Mouse (Mus musculus): Measurements from ENCODE around the gene Rfc1.
A peak's percentile ranks its signal among the peaks of the same experiment; 100 is the strongest.
"Not testable (repeated sequence)": the region's sequence is repeated elsewhere in the genome, so short reads cannot be mapped to it uniquely, and the experiment has no call there.

The Rfc1 gene

GRCm38 (mm10) chr5:65298167-65298950, 37.1 kb downstream of the Rfc1 start:
- no peak for DNase-seq

- no peak for DNase-seq
Measured at GRCm38 (mm10) chr5:65294270-65294669, 41.2 kb downstream of the Rfc1 start.

- no peak for DNase-seq
Measured at GRCm38 (mm10) chr5:65293627-65294026, 41.8 kb downstream of the Rfc1 start.

- not testable (repeated sequence) for DNase-seq
Measured at GRCm38 (mm10) chr5:65289009-65289408, 46.5 kb downstream of the Rfc1 start.

- no peak for DNase-seq
Measured at GRCm38 (mm10) chr5:65287751-65288701, 47.4 kb downstream of the Rfc1 start.

- peak in 1 of 2 experiments; percentile 52 for DNase-seq
Measured at GRCm38 (mm10) chr5:65284171-65284570, 51.3 kb downstream of the Rfc1 start.

GRCm38 (mm10) chr5:65281216-65281615, 54.3 kb downstream of the Rfc1 start:
- DNase-seq, result no peak

GRCm38 (mm10) chr5:65279133-65279651, 56.3 kb downstream of the Rfc1 start:
- DNase-seq, result no peak

- DNase-seq, result no peak
Measured at GRCm38 (mm10) chr5:65273966-65274365, 61.5 kb downstream of the Rfc1 start.

GRCm38 (mm10) chr5:65257910-65258505, 77.5 kb downstream of the Rfc1 start:
- DNase-seq, result no peak

GRCm38 (mm10) chr5:65250185-65250855, 85.2 kb downstream of the Rfc1 start:
- no peak for DNase-seq

- no peak for DNase-seq
Measured at GRCm38 (mm10) chr5:65247296-65247695, 88.2 kb downstream of the Rfc1 start.

- peak in 1 of 2 experiments; percentile 55 for DNase-seq
Measured at GRCm38 (mm10) chr5:65242740-65243139, 92.7 kb downstream of the Rfc1 start.

GRCm38 (mm10) chr5:65231289-65232003, 104.0 kb downstream of the Rfc1 start:
- peak in 1 of 2 experiments; percentile 30 for DNase-seq

GRCm38 (mm10) chr5:65224056-65224455, 111.4 kb downstream of the Rfc1 start:
- DNase-seq, result no peak

- DNase-seq, result no peak
Measured at GRCm38 (mm10) chr5:65221037-65221436, 114.4 kb downstream of the Rfc1 start.

GRCm38 (mm10) chr5:65217305-65218269, 117.9 kb downstream of the Rfc1 start:
- no peak for DNase-seq

- DNase-seq, result peak; percentile 16 to 72
Measured at GRCm38 (mm10) chr5:65213321-65213720, 122.1 kb downstream of the Rfc1 start.

Data from kidney, postnatal 36 days (tissue).